Mouse (Mus musculus) liver, adult 2 months (tissue): Measurements from ENCODE around the gene Pbxip1. TPM values are rescaled to one million over a fixed set of nuclear protein-coding genes. Genes with fewer than 3 reads are reported as not detected.

Experiments used
- DNase-seq: peaks from one replicate; pipeline ENCODE4 v3.0.0-alpha.2; 2011; ENCODE audit warnings: low read depth, low spot score; ENCODE audit errors: extremely low read depth
- H3K27ac ChIP-seq: fragments of 200-500 bp; replicated peaks from 2 replicates; pipeline ENCODE4 v1.5.1; 2012; ENCODE audit warnings: low read depth, mild to moderate bottlenecking, control low read depth, inconsistent platforms, low read length; ENCODE audit not compliant: insufficient read depth
- H3K27me3 ChIP-seq: fragments of 200-500 bp; 2 replicates; pipeline ENCODE4 v1.6.1; 2012; ENCODE audit warnings: mild to moderate bottlenecking, moderate library complexity, low read length, inconsistent platforms; ENCODE audit not compliant: control insufficient read depth, insufficient read depth
- H3K36me3 ChIP-seq: fragments of 200-500 bp; 2 replicates; pipeline ENCODE4 v1.6.1; 2012; ENCODE audit warnings: low read length, inconsistent platforms; ENCODE audit not compliant: control insufficient read depth, insufficient read depth
- H3K4me1 ChIP-seq: fragments of 200-500 bp; 2 replicates; pipeline ENCODE4 v1.6.1; 2011; ENCODE audit warnings: low read length; ENCODE audit not compliant: control insufficient read depth, insufficient read depth
- H3K4me3 ChIP-seq: fragments of 200-500 bp; 2 replicates; pipeline ENCODE4 v1.5.1; 2011; ENCODE audit warnings: low read depth, mild to moderate bottlenecking, control low read depth, low read length, moderate library complexity; ENCODE audit not compliant: insufficient read depth
- H3K79me2 ChIP-seq: fragments of 200-500 bp; 2 replicates; pipeline ENCODE4 v1.6.1; 2012; ENCODE audit warnings: inconsistent platforms, mild to moderate bottlenecking, low read length, moderate library complexity; ENCODE audit not compliant: control insufficient read depth, insufficient read depth
- H3K9ac ChIP-seq: fragments of 200-500 bp; 2 replicates; pipeline ENCODE4 v1.6.1; 2012; ENCODE audit warnings: low read depth, mild to moderate bottlenecking, control low read depth, inconsistent platforms, low read length
- CTCF ChIP-seq: fragments of 200-500 bp; IDR thresholded peaks from 2 replicates; pipeline ENCODE4 v1.5.1; 2011; ENCODE audit warnings: low read depth, low read length, control low read depth
- POLR2A ChIP-seq: fragments of 200-500 bp; IDR thresholded peaks from 2 replicates; pipeline ENCODE4 v1.6.1; 2011; ENCODE audit warnings: low read length, control low read depth; ENCODE audit not compliant: insufficient read depth; ENCODE audit errors: extremely low read depth
- WGBS: fragments of 180-500 bp; shearing (Covaris S2); methylation state at CpG from one replicate; pipeline ENCODE4 v1.1.7; 2018; 5-methylcytosine and 5-hydroxymethylcytosine counted together
- polyA plus RNA-seq: library from polyadenylated mRNA; depleted of rRNA; stranded (reverse); fragments of >200 nt; gene quantifications from 2 replicates; pipeline ENCODE4 v1.2.3, GENCODE M21; 2012; rRNA removed
- total RNA-seq: library from RNA; depleted of rRNA; stranded (reverse); fragments of >200 nt; gene quantifications from 2 replicates; pipeline ENCODE4 v1.2.3, GENCODE M21; 2014; rRNA removed

Pbxip1 gene
- 5.7 and 5.9 TPM in 2 replicates for total RNA-seq
- 6.6 and 9.1 TPM in 2 replicates for polyA plus RNA-seq

- TF ChIP-seq CTCF (no peak), POLR2A (no peak)
- Histone ChIP-seq H3K4me3 (peak within 1 kb of the TSS; percentile 43), H3K79me2 (no peaks in the 10 kb centered on the region), H3K27me3 (no peaks in the 10 kb centered on the region), H3K9ac (peak within 1 kb of the TSS; percentile 71), H3K36me3 (peaks cover 6% of the 10 kb centered on the region; the same call in 1 of the 2 replicates), H3K27ac (0 out of 2 replicates have a peak within 1 kb of the TSS, but pooled peaks have one; percentile 15), H3K4me1 (peaks cover 1% of the 10 kb centered on the region)
- peak; percentile 73 for DNase-seq
- 9% methylated on average over 16 of the region's 16 CpGs for WGBS
Measured at GRCm38 (mm10) chr3:89436176-89437113, at the start of gene Pbxip1. TSS of gene Pbxip1 (plus strand) at chr3:89436706.

GRCm38 (mm10) chr3:89387632-89388031, 48.9 kb upstream of the Pbxip1 start:
- Histone ChIP-seq H3K4me1 (peaks cover 32% of the 10 kb centered on the region), H3K4me3 (no peak overlapping the region), H3K27ac (no peak overlapping the region), H3K27me3 (no peaks in the 10 kb centered on the region), H3K9ac (0 out of 2 replicates have a peak overlapping the region, but pooled peaks have one; percentile 6), H3K79me2 (peaks cover 76% of the 10 kb centered on the region), H3K36me3 (peaks cover 2% of the 10 kb centered on the region; the same call in 1 of the 2 replicates)
- WGBS, result 84% methylated on average over 11 of the region's 11 CpGs
- no peak for DNase-seq
- no peak for TF ChIP-seq CTCF
- TF ChIP-seq POLR2A, result no peak

GRCm38 (mm10) chr3:89388134-89388881, 48.2 kb upstream of the Pbxip1 start:
- peak; percentile 50 for DNase-seq
- H3K27ac ChIP-seq, result peak overlapping the region; percentile 10
- no peak overlapping the region for H3K9ac ChIP-seq
- WGBS, result 40% methylated on average over 11 of the region's 11 CpGs
- no peaks in the 10 kb centered on the region for H3K27me3 ChIP-seq
- H3K79me2 ChIP-seq, result peaks cover 80% of the 10 kb centered on the region
- peaks cover 32% of the 10 kb centered on the region for H3K4me1 ChIP-seq
- H3K36me3 ChIP-seq, result peaks cover 2% of the 10 kb centered on the region; the same call in 1 of the 2 replicates
- H3K4me3 ChIP-seq, result no peak overlapping the region
- TF ChIP-seq CTCF (no peak), POLR2A (no peak)

GRCm38 (mm10) chr3:89388901-89389740, 47.4 kb upstream of the Pbxip1 start:
- Histone ChIP-seq H3K27me3 (no peaks in the 10 kb centered on the region), H3K27ac (peak overlapping the region; percentile 10), H3K79me2 (peaks cover 74% of the 10 kb centered on the region), H3K4me1 (peaks cover 32% of the 10 kb centered on the region), H3K9ac (no peak overlapping the region), H3K4me3 (no peak overlapping the region), H3K36me3 (peaks cover 2% of the 10 kb centered on the region; the same call in 1 of the 2 replicates)
- no peak for TF ChIP-seq CTCF
- no peak for TF ChIP-seq POLR2A
- DNase-seq, result peak; percentile 48
- 55% methylated on average over 6 of the region's 6 CpGs for WGBS

GRCm38 (mm10) chr3:89390111-89390515, 46.4 kb upstream of the Pbxip1 start:
- Histone ChIP-seq H3K27ac (peak overlapping the region; percentile 54), H3K4me3 (peak overlapping the region; percentile 18; the same call in 1 of the 2 replicates), H3K79me2 (peaks cover 64% of the 10 kb centered on the region), H3K9ac (peak overlapping the region; percentile 41), H3K36me3 (peaks cover 2% of the 10 kb centered on the region; the same call in 1 of the 2 replicates), H3K27me3 (no peaks in the 10 kb centered on the region), H3K4me1 (peaks cover 32% of the 10 kb centered on the region)
- TF ChIP-seq CTCF (no peak), POLR2A (no peak)
- peak; percentile 80 for DNase-seq
- 3% methylated on average over 5 of the region's 5 CpGs for WGBS
